Mouse (Mus musculus) lung, postnatal 0 days (tissue): ENCODE measurements around the gene Syce2. TPM values are rescaled to one million over a fixed set of nuclear protein-coding genes. Genes with fewer than 3 reads are reported as not detected.
A peak's percentile ranks its signal among the peaks of the same experiment; 100 is the strongest.

Experiments used
- ATAC-seq: fragments of 200-750 bp; cut with Nextera tagmentation; 2 replicates; pipeline ENCODE4 v1.8.0; 2017; ENCODE audit warnings: moderate library complexity
- DNase-seq: peaks from one replicate; pipeline ENCODE4 v3.0.0-alpha.2; 2016; ENCODE audit warnings: low spot score
- H3K27ac ChIP-seq: fragments of 300-500 bp; sonication (generic); 2 replicates; pipeline ENCODE4 v1.5.1; 2014; ENCODE audit warnings: antibody characterized with exemption, mild to moderate bottlenecking, low read length, mixed read lengths
- H3K27me3 ChIP-seq: fragments of 300-500 bp; sonication (generic); replicated peaks from 2 replicates; pipeline ENCODE4 v1.6.1; 2014; ENCODE audit warnings: low read length, mixed read lengths; ENCODE audit not compliant: insufficient read depth
- H3K36me3 ChIP-seq: fragments of 300-500 bp; sonication (generic); 2 replicates; pipeline ENCODE4 v1.6.1; 2014; ENCODE audit warnings: low read length, mixed read lengths; ENCODE audit not compliant: insufficient read depth
- H3K4me1 ChIP-seq: fragments of 300-500 bp; sonication (generic); 2 replicates; pipeline ENCODE4 v1.6.1; 2014; ENCODE audit warnings: antibody characterized with exemption, low read depth, low read length, mixed read lengths; ENCODE audit not compliant: insufficient read depth
- H3K4me2 ChIP-seq: fragments of 300-500 bp; sonication (generic); replicated peaks from 2 replicates; pipeline ENCODE4 v1.6.1; 2014; ENCODE audit warnings: low read depth, mild to moderate bottlenecking, low read length, moderate library complexity, mixed read lengths
- H3K4me3 ChIP-seq: fragments of 300-500 bp; sonication (generic); 2 replicates; pipeline ENCODE4 v1.5.1; 2014; ENCODE audit warnings: low read depth, low read length
- H3K9ac ChIP-seq: fragments of 300-500 bp; sonication (generic); replicated peaks from 2 replicates; pipeline ENCODE4 v1.6.1; 2014; ENCODE audit warnings: low read depth, mild to moderate bottlenecking
- H3K9me3 ChIP-seq: fragments of 300-500 bp; sonication (generic); 2 replicates; pipeline ENCODE4 v1.6.1; 2016; ENCODE audit warnings: low read length, mixed read lengths
- CTCF ChIP-seq: IDR thresholded peaks from 2 replicates; pipeline ENCODE4 v1.5.1; 2016; ENCODE audit warnings: antibody characterized with exemption, mild to moderate bottlenecking
- EP300 ChIP-seq: IDR thresholded peaks from 2 replicates; pipeline ENCODE4 v1.6.1; 2016; ENCODE audit warnings: antibody characterized with exemption, mild to moderate bottlenecking, control low read depth
- WGBS: fragments of 180-500 bp; shearing (Covaris S2); extraction: QIAGEN DNeasy Blood & Tissue Kit; methylation state at CpG from one replicate; pipeline ENCODE4 v1.1.7; 2014; 5-methylcytosine and 5-hydroxymethylcytosine counted together
- polyA plus RNA-seq: library from polyadenylated mRNA; unstranded; fragments of >200 nt; fragmentation: Nextera tagmentation; extraction: Ambion mirVana; gene quantifications from 2 replicates; pipeline ENCODE4 v1.2.1, GENCODE M21; 2015

Gene Syce2
- polyA plus RNA-seq, 1 experiment from 2014 or later, result 11.1 TPM

DNA sequence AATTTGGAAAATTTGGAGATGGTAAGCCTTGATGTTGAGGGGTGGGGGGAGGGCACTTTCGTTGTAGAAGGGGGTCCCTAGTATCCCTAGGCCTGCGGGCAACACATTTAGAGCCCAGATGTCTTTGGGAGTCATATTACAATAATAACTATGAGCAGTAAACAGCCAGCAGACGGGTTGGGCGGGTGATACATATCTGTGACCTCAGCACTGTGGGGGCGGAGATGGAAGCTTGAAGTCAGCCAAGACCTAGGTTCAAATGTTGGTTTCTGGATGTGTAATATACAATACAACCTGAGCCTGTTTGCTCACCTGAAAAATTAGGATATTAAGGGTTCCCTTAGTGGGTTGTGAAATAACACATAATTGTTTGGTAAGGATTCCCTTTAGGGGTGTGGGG is 38.0 kb downstream of the Syce2 start:
- no peak overlapping the region for H3K4me2 ChIP-seq
- ATAC-seq, result no peak
- DNase-seq, result peak; percentile 25

DNA sequence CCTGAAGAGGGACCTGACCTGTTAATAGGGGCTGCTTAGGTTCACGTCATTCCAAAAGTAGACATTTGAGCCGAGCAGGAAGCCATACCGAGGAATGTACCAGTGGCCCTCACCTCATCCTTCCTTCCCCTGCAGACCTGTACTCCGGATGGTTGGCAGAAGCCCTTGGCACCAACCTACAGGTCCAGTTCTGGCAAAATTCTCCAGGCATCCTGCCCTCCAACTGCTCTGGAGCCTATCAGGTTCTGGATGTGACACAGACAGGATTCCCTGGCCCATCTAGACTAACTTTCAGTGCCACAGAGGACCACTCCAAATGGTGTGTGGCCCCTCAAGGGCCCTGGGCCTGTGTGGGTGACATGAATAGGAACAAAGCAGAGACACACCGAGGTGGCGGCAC is 38.6 kb downstream of the Syce2 start:
- no peak for DNase-seq
- ATAC-seq, result no peak
- H3K36me3 ChIP-seq, result no peaks in the 10 kb centered on the region

More for the DNA sequence above, 38.0 kb downstream of the Syce2 start:
- Histone ChIP-seq H3K36me3 (no peaks in the 10 kb centered on the region), H3K27ac (no peak overlapping the region), H3K27me3 (peaks cover 10% of the 10 kb centered on the region), H3K4me3 (no peak overlapping the region), H3K4me1 (no peaks in the 10 kb centered on the region; the same call in 1 of the 2 replicates), H3K9me3 (no peaks in the 10 kb centered on the region), H3K9ac (no peak overlapping the region)
- TF ChIP-seq EP300 (no peak), CTCF (no peak)
- WGBS, result 77% methylated on average over 5 of the region's 5 CpGs

DNA sequence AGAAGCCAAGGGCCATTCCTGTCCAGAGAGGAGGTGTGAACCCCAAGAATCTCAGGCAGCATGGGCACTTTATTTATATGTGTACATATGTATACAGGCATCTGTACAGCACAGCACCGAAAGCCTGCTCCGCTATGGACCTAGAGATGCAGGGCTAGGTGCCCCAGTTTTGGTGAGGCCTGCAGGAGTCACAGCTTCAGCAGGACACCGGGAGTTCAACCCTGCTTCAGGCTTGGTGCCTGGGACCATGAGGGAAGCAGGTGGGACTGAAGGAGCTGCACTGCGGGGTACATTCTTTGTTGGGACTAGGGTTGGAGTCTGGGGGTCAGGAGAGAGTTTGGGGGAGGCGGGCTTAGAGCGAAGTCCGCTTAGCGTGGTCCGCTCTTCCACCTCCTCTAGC is 39.9 kb downstream of the Syce2 start:
- ATAC-seq (no peak), DNase-seq (no peak)
- H3K9ac ChIP-seq, result no peak overlapping the region
- no peaks in the 10 kb centered on the region for H3K9me3 ChIP-seq
- no peak overlapping the region for H3K27ac ChIP-seq
- no peak overlapping the region for H3K4me3 ChIP-seq
- H3K4me2 ChIP-seq, result no peak overlapping the region
- WGBS, result 85% methylated on average over 9 of the region's 9 CpGs
- H3K27me3 ChIP-seq, result peaks cover 10% of the 10 kb centered on the region
- no peaks in the 10 kb centered on the region for H3K36me3 ChIP-seq
- TF ChIP-seq CTCF (no peak), EP300 (no peak)
- no peaks in the 10 kb centered on the region; the same call in 1 of the 2 replicates for H3K4me1 ChIP-seq

More for the DNA sequence above, 38.6 kb downstream of the Syce2 start:
- no peak for TF ChIP-seq EP300
- TF ChIP-seq CTCF, result no peak
- Histone ChIP-seq H3K4me2 (no peak overlapping the region), H3K9me3 (no peaks in the 10 kb centered on the region), H3K9ac (no peak overlapping the region), H3K27me3 (peaks cover 10% of the 10 kb centered on the region), H3K27ac (no peak overlapping the region), H3K4me1 (no peaks in the 10 kb centered on the region; the same call in 1 of the 2 replicates), H3K4me3 (no peak overlapping the region)
- WGBS, result 75% methylated on average over 6 of the region's 6 CpGs

DNA sequence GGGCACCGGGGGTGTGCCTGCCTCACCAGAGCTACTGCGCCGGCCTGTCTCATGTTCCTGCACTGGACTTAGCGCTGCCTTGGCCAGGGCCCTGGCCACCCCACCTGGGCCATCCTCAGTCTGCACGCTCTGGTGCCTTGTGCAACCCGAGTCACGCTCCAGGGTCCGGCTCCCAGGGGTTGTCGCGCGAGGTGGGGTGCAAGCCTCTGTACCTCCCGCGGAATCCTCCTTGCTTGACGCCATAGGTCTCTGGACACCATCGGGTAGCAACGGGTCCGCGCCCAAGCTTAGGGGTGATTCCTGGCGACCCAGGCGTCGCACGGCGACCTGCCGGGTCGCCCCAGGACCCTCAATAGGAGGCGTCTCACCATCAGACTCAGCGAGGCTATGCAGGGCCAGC is 40.5 kb downstream of the Syce2 start:
- Histone ChIP-seq H3K9ac (no peak overlapping the region), H3K36me3 (no peaks in the 10 kb centered on the region), H3K4me3 (0 out of 2 replicates have a peak overlapping the region, but pooled peaks have one; percentile 40), H3K4me1 (no peaks in the 10 kb centered on the region; the same call in 1 of the 2 replicates), H3K27me3 (peaks cover 10% of the 10 kb centered on the region), H3K4me2 (peak overlapping the region; percentile 53; the same call in 1 of the 2 replicates), H3K27ac (no peak overlapping the region), H3K9me3 (no peaks in the 10 kb centered on the region)
- TF ChIP-seq CTCF, result no peak
- TF ChIP-seq EP300, result no peak
- ATAC-seq, result no peak
- no peak for DNase-seq
- 25% methylated on average over 27 of the region's 27 CpGs for WGBS

DNA sequence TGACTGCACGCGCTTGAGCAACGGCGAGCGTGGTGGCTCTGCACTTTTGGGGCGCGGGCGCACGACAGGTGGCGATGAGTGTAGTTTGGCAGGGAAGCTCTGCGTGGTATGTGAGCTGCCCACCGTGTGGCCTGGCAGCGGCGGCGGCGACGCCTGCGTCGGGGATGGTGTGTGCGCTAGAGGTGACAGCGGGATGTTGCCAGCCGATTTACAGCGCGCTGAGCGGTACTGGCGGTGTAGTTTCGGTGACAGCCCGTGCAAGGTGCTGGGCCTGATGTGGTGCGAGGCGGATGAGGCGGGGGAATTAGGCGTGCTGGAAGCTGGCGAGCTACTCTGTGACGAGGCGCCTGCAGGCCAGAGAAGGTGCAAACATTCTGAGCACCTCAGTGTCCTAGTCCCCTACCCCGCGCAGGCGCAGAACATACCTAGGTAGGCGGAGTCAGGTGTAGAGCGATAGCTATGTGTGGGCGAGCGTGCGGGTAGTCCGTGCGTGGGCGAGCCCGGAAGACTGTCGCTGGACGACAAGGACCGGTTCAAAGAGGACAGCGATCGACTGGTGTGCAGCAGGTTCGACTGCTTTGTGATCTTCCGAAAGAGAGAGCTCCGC is 41.1 kb downstream of the Syce2 start:
- no peaks in the 10 kb centered on the region for H3K36me3 ChIP-seq
- H3K9me3 ChIP-seq, result no peaks in the 10 kb centered on the region
- peak; percentile 91 for DNase-seq
- ATAC-seq, result peak; percentile 59
- WGBS, result under 1% methylated on average over 55 of the region's 55 CpGs
- TF ChIP-seq EP300 (no peak), CTCF (0 out of 2 replicates have a peak, but pooled peaks have one; percentile 2)
- H3K4me3 ChIP-seq, result peak overlapping the region; percentile 40
- peak overlapping the region; percentile 53 for H3K4me2 ChIP-seq
- H3K27ac ChIP-seq, result 0 out of 2 replicates have a peak overlapping the region, but pooled peaks have one; percentile 32
- no peaks in the 10 kb centered on the region; the same call in 1 of the 2 replicates for H3K4me1 ChIP-seq
- H3K9ac ChIP-seq, result no peak overlapping the region
- peaks cover 14% of the 10 kb centered on the region for H3K27me3 ChIP-seq

DNA sequence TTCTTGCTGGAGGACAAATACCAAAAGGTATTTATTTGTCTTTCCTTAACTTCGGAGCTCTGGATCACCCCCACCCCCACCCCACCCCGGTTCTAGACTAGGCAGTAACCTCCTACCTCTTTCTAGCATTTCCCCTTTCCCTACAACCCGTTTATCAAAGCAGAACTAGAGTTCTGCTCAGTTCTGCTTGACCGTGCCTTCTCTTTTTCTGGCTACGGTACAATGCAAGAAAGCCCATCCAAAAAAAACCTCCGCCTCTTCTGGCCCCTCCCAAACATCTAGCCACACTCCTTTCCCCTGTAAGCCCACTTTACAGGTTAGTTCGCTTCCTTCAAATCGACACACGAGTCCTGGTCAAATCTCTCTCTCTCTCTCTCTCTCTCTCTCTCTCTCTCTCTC is 41.6 kb downstream of the Syce2 start:
- no peak overlapping the region for H3K9ac ChIP-seq
- no peaks in the 10 kb centered on the region; the same call in 1 of the 2 replicates for H3K4me1 ChIP-seq
- no peaks in the 10 kb centered on the region for H3K36me3 ChIP-seq
- no peak for TF ChIP-seq EP300
- TF ChIP-seq CTCF, result no peak
- no peaks in the 10 kb centered on the region for H3K9me3 ChIP-seq
- no peak for ATAC-seq
- no peak for DNase-seq
- 0 out of 2 replicates have a peak overlapping the region, but pooled peaks have one; percentile 32 for H3K27ac ChIP-seq
- peaks cover 14% of the 10 kb centered on the region for H3K27me3 ChIP-seq
- H3K4me3 ChIP-seq, result peak overlapping the region; percentile 40
- H3K4me2 ChIP-seq, result peak overlapping the region; percentile 53
- 10% methylated on average over 9 of the region's 9 CpGs for WGBS
